Mouse (Mus musculus) ES-Bruce4 (cell line): Measurements from ENCODE around the gene Nhp2. TPM values are rescaled to one million over a fixed set of nuclear protein-coding genes. Genes with fewer than 3 reads are reported as not detected.

Experiments
- H3K27ac ChIP-seq: 2 replicates; pipeline ENCODE4 v1.5.1; 2012; ENCODE audit warnings: low read length, inconsistent platforms; ENCODE audit not compliant: insufficient read depth
- H3K27me3 ChIP-seq: 2 replicates; pipeline ENCODE4 v1.6.1; 2012; ENCODE audit warnings: mild to moderate bottlenecking, low read length, inconsistent platforms; ENCODE audit not compliant: control insufficient read depth, poor library complexity, insufficient read depth, severe bottlenecking
- H3K36me3 ChIP-seq: 2 replicates; pipeline ENCODE4 v1.6.1; 2012; ENCODE audit warnings: inconsistent platforms, mild to moderate bottlenecking, low read length, moderate library complexity; ENCODE audit not compliant: control insufficient read depth, poor library complexity, insufficient read depth, severe bottlenecking
- H3K4me1 ChIP-seq: one replicate; pipeline ENCODE4 v1.8.1; 2011; ENCODE audit warnings: low read length; ENCODE audit not compliant: control insufficient read depth, insufficient read depth
- H3K4me3 ChIP-seq: 2 replicates; pipeline ENCODE4 v1.5.1; 2011; ENCODE audit warnings: low read depth, mild to moderate bottlenecking, low read length
- H3K9ac ChIP-seq: 2 replicates; pipeline ENCODE4 v1.6.1; 2012; ENCODE audit warnings: low read depth, mild to moderate bottlenecking, inconsistent platforms; ENCODE audit not compliant: poor library complexity, severe bottlenecking
- H3K9me3 ChIP-seq: replicated peaks from 2 replicates; pipeline ENCODE4 v1.6.1; 2012; ENCODE audit warnings: mild to moderate bottlenecking, low read length, inconsistent platforms; ENCODE audit not compliant: control insufficient read depth, poor library complexity, insufficient read depth, severe bottlenecking
- CTCF ChIP-seq: IDR thresholded peaks from one replicate; pipeline ENCODE4 v1.8.1; 2011; ENCODE audit warnings: low read depth, low read length
- EP300 ChIP-seq: IDR thresholded peaks from 2 replicates; pipeline ENCODE4 v1.6.1; 2011; ENCODE audit warnings: low read depth, low read length; ENCODE audit not compliant: insufficient read depth
- POLR2A ChIP-seq: IDR thresholded peaks from one replicate; pipeline ENCODE4 v1.8.1; 2011; ENCODE audit warnings: low read length; ENCODE audit not compliant: insufficient read depth
- polyA plus RNA-seq: library from polyadenylated mRNA; stranded (reverse); fragments of >200 nt; gene quantifications from 2 replicates; pipeline ENCODE4 v1.2.4, GENCODE M21; 2011; ENCODE audit warnings: low read depth; ENCODE audit not compliant: missing spikeins, insufficient read depth, insufficient read length

Nhp2 gene
- polyA plus RNA-seq, 1 experiment = 202 TPM

GRCm38 (mm10) chr11:51591168-51591567, 28.4 kb upstream of the Nhp2 start:
- no peaks in the 10 kb centered on the region for H3K27me3 ChIP-seq
- H3K4me1 ChIP-seq = no peaks in the 10 kb centered on the region
- TF ChIP-seq EP300 = no peak
- no peak for TF ChIP-seq POLR2A
- TF ChIP-seq CTCF = no peak
- H3K36me3 ChIP-seq = peaks cover 87% of the 10 kb centered on the region
- H3K9ac ChIP-seq = no peak overlapping the region
- no peak overlapping the region for H3K4me3 ChIP-seq
- H3K9me3 ChIP-seq = no peaks in the 10 kb centered on the region
- H3K27ac ChIP-seq = no peak overlapping the region

GRCm38 (mm10) chr11:51591915-51592314, 27.6 kb upstream of the Nhp2 start:
- TF ChIP-seq POLR2A (no peak), CTCF (no peak), EP300 (no peak)
- Histone ChIP-seq H3K27me3 (no peaks in the 10 kb centered on the region), H3K36me3 (peaks cover 94% of the 10 kb centered on the region), H3K4me1 (no peaks in the 10 kb centered on the region), H3K9me3 (no peaks in the 10 kb centered on the region), H3K4me3 (no peak overlapping the region), H3K27ac (no peak overlapping the region), H3K9ac (no peak overlapping the region)

- H3K9me3 ChIP-seq = no peaks in the 10 kb centered on the region
- TF ChIP-seq EP300 (no peak), POLR2A (no peak), CTCF (no peak)
Observed at GRCm38 (mm10) chr11:51593368-51593767, 26.2 kb upstream of the Nhp2 start.

GRCm38 (mm10) chr11:51593849-51594248, 25.7 kb upstream of the Nhp2 start:
- Histone ChIP-seq H3K27me3 (no peaks in the 10 kb centered on the region), H3K9ac (no peak overlapping the region), H3K4me3 (no peak overlapping the region), H3K27ac (no peak overlapping the region), H3K36me3 (peaks cover 95% of the 10 kb centered on the region), H3K9me3 (no peaks in the 10 kb centered on the region), H3K4me1 (no peaks in the 10 kb centered on the region)
- no peak for TF ChIP-seq EP300

More at GRCm38 (mm10) chr11:51593368-51593767, 26.2 kb upstream of the Nhp2 start:
- Histone ChIP-seq H3K9ac (no peak overlapping the region), H3K27me3 (no peaks in the 10 kb centered on the region), H3K4me3 (no peak overlapping the region), H3K36me3 (peaks cover 94% of the 10 kb centered on the region), H3K4me1 (no peaks in the 10 kb centered on the region), H3K27ac (no peak overlapping the region)

GRCm38 (mm10) chr11:51594715-51595350, 24.7 kb upstream of the Nhp2 start:
- Histone ChIP-seq H3K4me3 (no peak overlapping the region), H3K36me3 (peaks cover 96% of the 10 kb centered on the region), H3K9ac (no peak overlapping the region), H3K27ac (no peak overlapping the region), H3K9me3 (no peaks in the 10 kb centered on the region), H3K27me3 (no peaks in the 10 kb centered on the region), H3K4me1 (no peaks in the 10 kb centered on the region)
- TF ChIP-seq POLR2A = no peak
- TF ChIP-seq EP300 = no peak
- no peak for TF ChIP-seq CTCF

GRCm38 (mm10) chr11:51595459-51596083, 24.0 kb upstream of the Nhp2 start:
- TF ChIP-seq EP300 (no peak), POLR2A (no peak), CTCF (no peak)
- Histone ChIP-seq H3K9me3 (no peaks in the 10 kb centered on the region), H3K27me3 (no peaks in the 10 kb centered on the region), H3K27ac (no peak overlapping the region), H3K4me1 (no peaks in the 10 kb centered on the region), H3K36me3 (peaks cover 98% of the 10 kb centered on the region), H3K4me3 (no peak overlapping the region), H3K9ac (no peak overlapping the region)
